Mouse (Mus musculus) limb, embryonic 12.5 days (tissue): ENCODE data around the gene Chp1. TPM values are rescaled to one million over a fixed set of nuclear protein-coding genes. Genes with fewer than 3 reads are reported as not detected.
"Not testable (repeated sequence)": the region's sequence is repeated elsewhere in the genome, so short reads cannot be mapped to it uniquely, and the experiment has no call there.

Source experiments
- ATAC-seq: fragments of 200-750 bp; cut with Nextera tagmentation; 2 replicates; pipeline ENCODE4 v1.8.0; 2017; ENCODE audit warnings: low read depth, moderate TSS enrichment; ENCODE audit not compliant: insufficient number of reproducible peaks, insufficient read depth, low FRiP score, low TSS enrichment
- H3K27ac ChIP-seq: fragments of 300-500 bp; sonication (generic); 2 replicates; pipeline ENCODE4 v1.5.1; 2016; ENCODE audit warnings: mild to moderate bottlenecking, moderate library complexity
- H3K27me3 ChIP-seq: fragments of 300-500 bp; sonication (generic); 2 replicates; pipeline ENCODE4 v1.6.1; 2016; ENCODE audit warnings: mild to moderate bottlenecking, moderate library complexity
- H3K36me3 ChIP-seq: fragments of 300-500 bp; sonication (generic); 2 replicates; pipeline ENCODE4 v1.6.1; 2016; ENCODE audit warnings: mild to moderate bottlenecking, moderate library complexity
- H3K4me1 ChIP-seq: fragments of 300-500 bp; sonication (generic); replicated peaks from 2 replicates; pipeline ENCODE4 v1.6.1; 2016
- H3K4me2 ChIP-seq: fragments of 300-500 bp; sonication (generic); 2 replicates; pipeline ENCODE4 v1.6.1; 2016; ENCODE audit warnings: mild to moderate bottlenecking, moderate library complexity
- H3K4me3 ChIP-seq: fragments of 300-500 bp; sonication (generic); replicated peaks from 2 replicates; pipeline ENCODE4 v1.5.1; 2016; ENCODE audit warnings: mild to moderate bottlenecking
- H3K9ac ChIP-seq: fragments of 300-500 bp; sonication (generic); replicated peaks from 2 replicates; pipeline ENCODE4 v1.6.1; 2016; ENCODE audit warnings: mild to moderate bottlenecking, moderate library complexity
- H3K9me3 ChIP-seq: fragments of 300-500 bp; sonication (generic); 2 replicates; pipeline ENCODE4 v1.6.1; 2016; ENCODE audit warnings: mild to moderate bottlenecking, moderate library complexity
- WGBS: fragments of 180-500 bp; shearing (Covaris S2); methylation state at CpG from one replicate; pipeline ENCODE4 v1.1.7; 2016; 5-methylcytosine and 5-hydroxymethylcytosine counted together
- polyA plus RNA-seq: library from polyadenylated mRNA; unstranded; fragments of >200 nt; fragmentation: Nextera tagmentation; extraction: Ambion mirVana; gene quantifications from 2 replicates; pipeline ENCODE4 v1.2.1, GENCODE M21; 2016

The Chp1 gene
- 58.3 and 58.5 TPM in 2 replicates for polyA plus RNA-seq

DNA sequence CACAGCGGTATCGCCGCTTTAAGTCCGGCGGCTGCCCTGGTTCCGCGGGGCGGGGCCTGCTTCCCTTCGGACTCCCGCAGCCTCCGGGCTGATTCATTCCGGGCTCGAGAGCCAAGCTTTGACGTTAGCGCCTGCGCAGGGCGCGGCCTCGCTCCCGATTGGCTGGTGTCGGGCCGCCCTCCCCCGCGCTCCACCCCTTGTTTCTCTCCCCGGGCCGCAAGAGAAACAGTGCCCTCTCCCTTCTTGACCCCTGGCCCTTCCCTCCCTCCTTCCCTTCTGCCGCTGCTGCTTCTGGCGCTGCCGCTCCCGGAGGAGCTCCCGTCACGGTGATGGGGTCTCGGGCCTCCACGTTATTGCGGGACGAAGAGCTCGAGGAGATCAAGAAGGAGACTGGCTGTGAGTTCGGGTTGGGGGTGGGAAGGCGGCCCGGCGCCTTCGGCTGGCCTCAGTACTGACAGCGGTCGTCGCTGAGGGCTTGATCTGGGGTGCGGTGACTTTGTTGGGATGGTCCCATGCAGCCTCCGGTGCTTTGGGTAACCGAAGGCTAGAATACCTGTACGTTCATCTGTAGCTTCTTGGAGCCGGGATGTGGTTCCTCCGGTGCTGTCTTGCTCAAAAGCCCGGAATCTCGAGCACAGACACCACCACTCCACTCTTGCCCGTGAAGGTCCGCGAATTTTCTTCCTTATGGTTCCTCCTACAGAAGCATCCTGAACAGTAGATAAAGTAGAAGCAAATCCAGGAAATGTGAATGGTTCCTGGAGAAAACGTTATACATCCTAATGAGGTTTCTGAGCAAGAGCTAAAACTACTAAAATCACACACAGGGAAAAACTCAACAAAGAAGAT lies at the start of gene Chp1, which contains the start of gene Exd1:
Gene Chp1 (plus strand): TSS at position 176 of the 849 bp plus-strand sequence.
Gene Exd1 (minus strand): TSS at position 106 of the 849 bp plus-strand sequence.
- Histone ChIP-seq H3K4me3 (peak within 1 kb of the TSS; percentile 74), H3K9me3 (no peaks in the 10 kb centered on the region), H3K36me3 (no peaks in the 10 kb centered on the region), H3K27me3 (no peaks in the 10 kb centered on the region), H3K9ac (peak within 1 kb of the TSS; percentile 76), H3K4me2 (peak within 1 kb of the TSS; percentile 78), H3K4me1 (peaks cover 13% of the 10 kb centered on the region), H3K27ac (peak within 1 kb of the TSS; percentile 83)
- under 1% methylated on average over 57 of the region's 57 CpGs for WGBS
- peak; percentile 98 for ATAC-seq

- H3K4me1 ChIP-seq = no peaks in the 10 kb centered on the region
- WGBS = 95% methylated on average over 2 of the region's 2 CpGs
Observed at GRCm38 (mm10) chr2:119498859-119499258, 48.6 kb upstream of the Chp1 start.

DNA sequence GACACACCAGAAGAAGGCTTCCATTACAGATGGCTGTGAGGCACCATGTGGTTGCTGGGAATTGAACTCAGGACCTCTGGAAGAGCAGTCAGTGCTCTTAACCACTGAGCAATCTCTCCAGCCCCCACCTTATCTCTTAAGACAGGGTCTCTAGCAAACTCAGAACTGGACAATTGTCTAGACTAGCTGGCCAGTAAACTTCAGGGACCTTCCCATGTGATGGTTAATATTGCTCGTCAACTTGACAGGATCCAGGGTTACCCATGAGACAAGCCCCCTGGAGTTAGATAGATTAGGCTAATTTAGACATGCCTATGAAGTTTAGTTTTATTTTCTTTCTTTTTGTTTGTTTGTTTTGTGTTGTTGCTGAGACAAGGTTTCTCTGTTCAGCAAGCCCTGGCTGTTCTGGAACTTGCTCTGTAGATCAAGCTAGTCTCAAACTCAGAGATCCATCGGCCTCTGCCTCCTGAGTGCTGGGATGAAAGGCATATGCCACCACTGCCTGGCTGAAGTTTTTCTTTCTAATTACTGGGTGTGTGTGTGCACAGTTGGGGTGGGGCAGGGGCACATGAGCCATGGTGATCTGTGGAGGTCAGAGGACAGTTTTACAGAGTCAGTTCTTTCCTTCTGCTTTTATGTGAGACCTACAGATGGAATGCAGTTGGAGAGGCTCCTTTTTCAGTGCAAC lies 46.4 kb upstream of the Chp1 start:
- Histone ChIP-seq H3K4me2 (no peak overlapping the region), H3K27me3 (no peaks in the 10 kb centered on the region), H3K36me3 (no peaks in the 10 kb centered on the region), H3K9me3 (no peaks in the 10 kb centered on the region), H3K9ac (no peak overlapping the region), H3K4me1 (no peaks in the 10 kb centered on the region), H3K27ac (no peak overlapping the region), H3K4me3 (no peak overlapping the region)
- 71% methylated on average over 2 of the region's 2 CpGs for WGBS
- ATAC-seq = no peak

More at GRCm38 (mm10) chr2:119498859-119499258, 48.6 kb upstream of the Chp1 start:
- Histone ChIP-seq H3K9ac (no peak overlapping the region), H3K4me2 (no peak overlapping the region), H3K27ac (no peak overlapping the region), H3K27me3 (no peaks in the 10 kb centered on the region), H3K9me3 (no peaks in the 10 kb centered on the region), H3K36me3 (no peaks in the 10 kb centered on the region), H3K4me3 (no peak overlapping the region)
- no peak for ATAC-seq

DNA sequence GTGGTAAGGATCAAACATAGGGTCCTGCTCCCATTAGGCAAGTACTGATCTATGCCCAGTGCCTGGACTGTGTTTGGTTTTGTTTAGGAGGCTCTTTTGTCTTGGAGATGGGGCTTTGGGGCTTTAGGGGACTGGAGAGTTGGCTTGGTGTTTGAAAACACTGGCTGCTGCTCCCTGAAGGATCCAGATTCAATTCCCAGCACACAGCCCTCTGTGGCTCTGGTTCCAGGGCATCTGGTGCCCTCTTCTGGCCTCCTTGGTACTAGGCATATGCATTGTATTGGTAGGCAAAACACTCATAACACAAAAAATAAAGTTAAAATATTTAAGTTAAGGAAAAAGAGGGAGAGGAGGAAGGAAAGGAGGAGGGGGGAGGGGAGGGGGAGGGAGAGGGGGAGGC lies 40.4 kb upstream of the Chp1 start:
- no peaks in the 10 kb centered on the region for H3K4me1 ChIP-seq
- H3K4me2 ChIP-seq = no peak overlapping the region

GRCm38 (mm10) chr2:119508518-119508917 lies 39.0 kb upstream of the Chp1 start:
- 62% methylated on average over 7 of the region's 7 CpGs for WGBS
- H3K9ac ChIP-seq, H3K27ac ChIP-seq, H3K4me1 ChIP-seq, H3K36me3 ChIP-seq, H3K9me3 ChIP-seq, H3K27me3 ChIP-seq, H3K4me2 ChIP-seq, H3K4me3 ChIP-seq, ATAC-seq: not testable (repeated sequence)

More for the DNA sequence above, 40.4 kb upstream of the Chp1 start:
- Histone ChIP-seq H3K27me3 (no peaks in the 10 kb centered on the region; the same call in 1 of the 2 replicates), H3K9me3 (no peaks in the 10 kb centered on the region), H3K9ac (no peak overlapping the region), H3K4me3 (no peak overlapping the region), H3K27ac (no peak overlapping the region), H3K36me3 (no peaks in the 10 kb centered on the region)
- no peak for ATAC-seq

GRCm38 (mm10) chr2:119510856-119511255 lies 36.6 kb upstream of the Chp1 start:
- Histone ChIP-seq H3K4me3 (no peak overlapping the region), H3K4me2 (no peak overlapping the region), H3K9ac (no peak overlapping the region), H3K9me3 (no peaks in the 10 kb centered on the region), H3K36me3 (no peaks in the 10 kb centered on the region), H3K27ac (no peak overlapping the region), H3K4me1 (no peaks in the 10 kb centered on the region), H3K27me3 (no peaks in the 10 kb centered on the region; the same call in 1 of the 2 replicates)
- WGBS = 87% methylated on average over 2 of the region's 2 CpGs
- ATAC-seq = no peak

DNA sequence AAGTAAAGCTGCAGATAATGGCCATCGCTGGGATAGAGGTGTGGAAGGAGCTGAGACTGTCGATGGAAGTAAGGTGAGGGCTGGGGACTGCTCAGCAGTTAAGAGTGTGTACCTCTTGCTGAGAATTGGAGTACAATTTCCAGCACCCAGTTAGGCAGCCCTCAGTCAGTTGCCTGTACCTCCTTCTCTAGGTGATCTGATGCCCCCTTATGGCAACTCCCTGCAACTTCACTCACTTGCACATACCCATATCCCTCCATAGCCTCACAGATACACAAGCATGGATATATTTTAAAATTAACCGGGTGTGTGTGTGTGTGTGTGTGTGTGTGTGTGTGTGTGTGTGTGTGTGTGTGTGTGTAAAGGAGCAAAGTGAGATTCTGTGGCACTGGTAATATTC lies 35.2 kb upstream of the Chp1 start:
- no peaks in the 10 kb centered on the region for H3K36me3 ChIP-seq
- H3K4me2 ChIP-seq = no peak overlapping the region
- H3K27ac ChIP-seq = no peak overlapping the region
- H3K27me3 ChIP-seq = no peaks in the 10 kb centered on the region
- no peak overlapping the region for H3K9ac ChIP-seq
- 70% methylated on average over 3 of the region's 3 CpGs for WGBS
- no peak overlapping the region for H3K4me3 ChIP-seq
- H3K4me1 ChIP-seq = no peaks in the 10 kb centered on the region
- H3K9me3 ChIP-seq = no peaks in the 10 kb centered on the region
- ATAC-seq = no peak

DNA sequence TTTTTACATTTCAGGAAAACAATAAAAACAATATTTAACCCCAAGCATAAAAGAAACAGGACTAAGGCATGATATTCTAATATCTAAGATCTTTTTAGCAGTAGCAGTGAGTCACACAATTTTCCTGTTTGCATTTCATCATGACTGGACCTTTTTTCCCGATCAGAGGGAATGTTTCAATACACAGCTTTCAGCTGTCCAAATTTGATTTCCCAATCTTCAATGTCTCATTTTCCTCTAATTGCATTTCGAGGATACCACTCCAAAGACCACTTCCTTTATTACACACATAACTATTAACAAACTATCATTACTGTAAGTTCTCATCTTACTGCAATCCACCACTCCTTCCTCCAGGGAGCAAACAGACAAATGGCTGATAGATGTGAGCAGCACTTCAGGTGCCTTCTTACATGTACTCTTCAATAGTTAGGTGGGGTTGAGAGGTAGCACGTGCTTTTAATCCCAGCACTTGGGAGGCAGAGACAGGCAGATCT lies 33.4 kb upstream of the Chp1 start:
- ATAC-seq = no peak
- Histone ChIP-seq H3K9ac (no peak overlapping the region), H3K27ac (no peak overlapping the region), H3K4me1 (no peaks in the 10 kb centered on the region), H3K4me3 (no peak overlapping the region), H3K9me3 (no peaks in the 10 kb centered on the region), H3K4me2 (no peak overlapping the region), H3K36me3 (no peaks in the 10 kb centered on the region), H3K27me3 (no peaks in the 10 kb centered on the region)
- WGBS = 79% methylated on average over 3 of the region's 3 CpGs

- no peaks in the 10 kb centered on the region for H3K4me1 ChIP-seq
- 33% methylated on average over 5 of the region's 5 CpGs for WGBS
Observed at GRCm38 (mm10) chr2:119516811-119517210, 30.7 kb upstream of the Chp1 start.

GRCm38 (mm10) chr2:119520550-119520949 lies 26.9 kb upstream of the Chp1 start:
- no peaks in the 10 kb centered on the region for H3K27me3 ChIP-seq
- H3K4me3 ChIP-seq = no peak overlapping the region
- no peaks in the 10 kb centered on the region for H3K9me3 ChIP-seq
- H3K36me3 ChIP-seq = no peaks in the 10 kb centered on the region
- no peak overlapping the region for H3K4me2 ChIP-seq
- H3K27ac ChIP-seq = no peak overlapping the region
- H3K4me1 ChIP-seq = no peaks in the 10 kb centered on the region
- 75% methylated on average over 7 of the region's 7 CpGs for WGBS
- no peak overlapping the region for H3K9ac ChIP-seq
- ATAC-seq = no peak

More at GRCm38 (mm10) chr2:119516811-119517210, 30.7 kb upstream of the Chp1 start:
- H3K36me3 ChIP-seq = no peaks in the 10 kb centered on the region
- H3K4me2 ChIP-seq = no peak overlapping the region
- no peak for ATAC-seq
- no peak overlapping the region for H3K9ac ChIP-seq
- H3K27ac ChIP-seq = no peak overlapping the region
- H3K9me3 ChIP-seq = no peaks in the 10 kb centered on the region
- no peaks in the 10 kb centered on the region for H3K27me3 ChIP-seq
- H3K4me3 ChIP-seq = no peak overlapping the region

DNA sequence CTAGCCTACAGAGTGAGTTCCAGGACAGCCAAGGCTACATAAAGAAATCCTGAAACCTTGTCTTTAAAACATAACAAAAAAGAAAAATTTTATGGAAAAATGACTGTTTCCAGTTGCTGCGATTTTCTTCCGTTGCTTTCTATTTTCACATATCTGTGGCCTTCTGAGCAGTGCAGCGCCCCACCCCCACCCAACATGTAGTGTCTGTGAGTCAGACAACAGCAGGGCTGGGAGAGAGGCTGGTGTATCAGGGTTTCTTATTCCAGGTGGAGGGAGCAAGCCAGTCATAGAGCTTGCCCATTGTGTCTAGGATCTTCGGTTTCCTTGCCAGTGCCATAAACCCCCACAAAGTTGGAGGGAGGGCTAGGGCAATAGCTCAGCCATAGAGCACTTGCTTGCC lies 23.7 kb upstream of the Chp1 start:
- no peak for ATAC-seq
- Histone ChIP-seq H3K9ac (no peak overlapping the region), H3K4me2 (no peak overlapping the region), H3K9me3 (no peaks in the 10 kb centered on the region), H3K36me3 (no peaks in the 10 kb centered on the region), H3K27ac (no peak overlapping the region), H3K4me1 (no peaks in the 10 kb centered on the region), H3K4me3 (no peak overlapping the region), H3K27me3 (no peaks in the 10 kb centered on the region)
- WGBS = 78% methylated on average over 4 of the region's 4 CpGs
